Mouse (Mus musculus) urinary bladder, postnatal 14 days (tissue): ENCODE measurements at regions not wholly inside any gene's neighbourhood (a gene's known extent, or its start where the extent isn't known, plus 50 kb on each side); places are given as distances from the start of the nearest gene placed in this dataset.
"Not testable (repeated sequence)": the region's sequence is repeated elsewhere in the genome, so short reads cannot be mapped to it uniquely, and the experiment has no call there.

Source experiments
- DNase-seq: peaks from one replicate; pipeline ENCODE4 v3.0.0; 2021; ENCODE audit warnings: low spot score

- no peak for DNase-seq
Observed at GRCm38 (mm10) chr2:149283274-149283673, 121.6 kb upstream of the Cst10 start.

GRCm38 (mm10) chr2:149284199-149284598, 120.7 kb upstream of the Cst10 start:
- DNase-seq = no peak

DNA sequence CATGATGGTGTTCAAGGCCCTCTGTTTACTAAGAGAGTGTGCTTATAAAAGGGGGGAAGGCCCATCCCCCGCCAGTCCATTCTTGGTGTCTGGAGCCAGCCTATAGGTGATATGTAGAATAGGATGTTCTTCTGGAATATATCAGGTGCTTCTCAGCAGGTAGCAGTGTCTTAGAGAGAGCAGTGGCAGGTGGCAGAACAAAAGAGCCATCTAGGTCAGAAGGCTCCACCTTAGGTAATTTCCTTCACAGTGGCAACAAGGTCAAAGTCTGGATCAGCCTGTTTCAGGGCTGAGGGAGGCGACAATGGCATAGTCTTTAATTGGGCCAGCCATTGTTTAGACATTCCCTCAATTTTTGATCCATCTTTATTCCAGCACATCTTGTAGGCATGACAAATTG, 107.9 kb upstream of the Cst10 start:
- DNase-seq = not testable (repeated sequence)

DNA sequence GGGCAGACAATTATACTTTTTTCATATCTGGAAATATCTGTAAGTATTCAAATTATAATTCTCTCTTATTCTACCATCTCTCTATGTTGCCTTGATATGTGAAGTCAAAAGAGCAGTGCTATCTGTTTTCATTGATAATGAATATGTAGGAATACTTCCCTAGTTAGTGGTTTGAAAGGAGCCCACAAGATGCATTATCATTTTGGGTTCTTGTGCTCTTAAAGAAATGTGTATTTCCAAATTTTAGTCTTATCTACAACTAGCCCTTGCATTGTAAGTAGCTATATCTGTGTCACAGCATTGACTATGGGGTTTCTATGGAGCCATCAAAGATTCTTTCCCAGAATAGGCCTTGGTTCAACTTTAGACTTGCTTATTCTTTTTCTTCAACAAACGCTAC, 99.3 kb upstream of the Cst10 start:
- no peak for DNase-seq

DNA sequence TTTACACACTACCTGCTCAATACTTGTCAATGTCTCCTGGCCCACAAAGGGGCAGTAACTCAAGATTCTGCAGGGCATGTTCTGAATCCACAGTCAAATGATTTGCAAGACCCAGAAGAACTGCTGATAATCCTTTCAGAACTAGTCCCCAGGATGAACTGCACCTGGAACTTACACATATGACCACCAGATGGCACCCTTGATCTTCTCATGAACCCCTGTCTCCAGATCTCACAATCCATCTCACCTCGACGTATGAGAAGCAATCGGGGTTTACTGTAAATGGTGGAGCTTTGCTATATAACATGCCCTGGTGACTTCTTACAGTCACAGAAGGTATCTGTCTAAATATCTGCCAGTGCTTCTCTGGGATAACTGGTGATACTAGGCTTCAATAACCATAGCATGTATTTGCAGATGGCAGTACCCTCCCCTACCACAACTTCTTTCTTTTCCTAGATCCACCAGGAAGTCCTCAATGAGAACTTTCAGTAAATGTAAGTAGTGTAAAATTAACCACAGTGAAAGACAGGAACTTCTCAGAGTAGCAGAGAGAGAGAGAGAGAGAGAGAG, 54.5 kb upstream of the Cst10 start:
- peak; percentile 7 for DNase-seq
